In genomic region chr2:173177481-173177880, GRCm38 (mm10) we compare ENCODE assay signal across 22 mouse cellular contexts. TPM values are rescaled to one million over a fixed set of nuclear protein-coding genes. Genes with fewer than 3 reads are reported as not detected.
DNase-seq lines count a peak whose midpoint lies in the region; ATAC-seq and TF ChIP-seq lines count a peak whose summit lies in the region.
"Had no signal": no experiment of that assay in that cellular context is flagged by ENCODE, and none has a peak within 500 bp of the region (broad histone marks: within the 10 kb centered on the region; RNA-seq: fewer than 3 reads in every experiment).

No protein-coding gene starts in this region.

- no peaks in the 10 kb centered on the region for H3K9me3 ChIP-seq in limb, embryonic 10.5 days (replicated peaks)
- H3K9me3 ChIP-seq in stomach, embryonic 16.5 days (replicated peaks; ENCODE audit: control insufficient read depth, low read length): no peaks in the 10 kb centered on the region
- H3K9me3 ChIP-seq: hindbrain, embryonic 15.5 days; lung, embryonic 15.5 days had no signal

- WGBS in kidney, adult 2 months: 63% methylated on average over 5 of the region's 5 CpGs
- WGBS in limb, embryonic 10.5 days: 80% methylated on average over 5 of the region's 5 CpGs
- 68% methylated on average over 5 of the region's 5 CpGs for WGBS in stomach, embryonic 16.5 days

- no peak for TF ChIP-seq POLR2A in kidney, adult 2 months (IDR thresholded peaks at IDR 0.05; ENCODE audit: low read depth, low read length)

- ATAC-seq in stomach, embryonic 16.5 days (ENCODE audit: insufficient read depth, low FRiP score): no peak
- ATAC-seq in erythroid progenitor cell, adult 5-6 weeks (replicated peaks; ENCODE audit: low FRiP score, poor library complexity, severe bottlenecking): no peak
- ATAC-seq: forebrain, embryonic 13.5 days had no signal

- peak overlapping the region; percentile 61; the same call in 1 of the 2 replicates for H3K27ac ChIP-seq in kidney, adult 2 months (ENCODE audit: insufficient read depth, low read depth, low read length)
- 0 out of 2 replicates have a peak overlapping the region, but pooled peaks have one; percentile 26 for H3K27ac ChIP-seq in limb, embryonic 10.5 days
- H3K27ac ChIP-seq in stomach, embryonic 16.5 days (ENCODE audit: low read length): peak overlapping the region; percentile 42; the same call in 1 of the 2 replicates
- H3K27ac ChIP-seq: forebrain, embryonic 13.5 days; heart, adult 2 months; hindbrain, embryonic 15.5 days; limb, embryonic 12.5 days; liver, embryonic 14.5 days; lung, embryonic 15.5 days had no signal

- peaks cover 36% of the 10 kb centered on the region for H3K4me1 ChIP-seq in kidney, adult 2 months (ENCODE audit: control insufficient read depth, insufficient read depth, low read length)
- H3K4me1 ChIP-seq in limb, embryonic 10.5 days: peaks cover 35% of the 10 kb centered on the region
- peaks cover 21% of the 10 kb centered on the region for H3K4me1 ChIP-seq in stomach, embryonic 16.5 days (ENCODE audit: control insufficient read depth, insufficient read depth, low read length)

- no peaks in the 10 kb centered on the region for H3K27me3 ChIP-seq in kidney, adult 2 months (replicated peaks; ENCODE audit: control insufficient read depth, insufficient read depth, low read length)
- H3K27me3 ChIP-seq in limb, embryonic 10.5 days (ENCODE audit: low read depth, poor library complexity, severe bottlenecking): peaks cover 73% of the 10 kb centered on the region
- no peaks in the 10 kb centered on the region for H3K27me3 ChIP-seq in stomach, embryonic 16.5 days (ENCODE audit: control insufficient read depth, insufficient read depth, low read length)
- H3K27me3 ChIP-seq: forebrain, embryonic 13.5 days; hindbrain, embryonic 15.5 days had no signal

- no peak overlapping the region for H3K4me3 ChIP-seq in kidney, adult 2 months (ENCODE audit: insufficient read depth, low read depth, low read length)
- H3K4me3 ChIP-seq in limb, embryonic 10.5 days: no peak overlapping the region
- H3K4me3 ChIP-seq in stomach, embryonic 16.5 days (replicated peaks; ENCODE audit: low read length): no peak overlapping the region
- H3K4me3 ChIP-seq: forebrain, embryonic 13.5 days; heart, adult 2 months; hindbrain, embryonic 15.5 days; limb, embryonic 12.5 days; lung, embryonic 15.5 days had no signal

- H3K9ac ChIP-seq in stomach, embryonic 16.5 days (ENCODE audit: low read length): no peak overlapping the region
- H3K9ac ChIP-seq: forebrain, embryonic 13.5 days; hindbrain, embryonic 15.5 days; limb, embryonic 12.5 days; liver, embryonic 14.5 days; lung, embryonic 15.5 days had no signal

- H3K36me3 ChIP-seq in kidney, adult 2 months (ENCODE audit: control insufficient read depth, insufficient read depth, low read length): no peaks in the 10 kb centered on the region
- no peaks in the 10 kb centered on the region for H3K36me3 ChIP-seq in limb, embryonic 10.5 days
- H3K36me3 ChIP-seq in stomach, embryonic 16.5 days (ENCODE audit: control insufficient read depth, insufficient read depth, low read length): no peaks in the 10 kb centered on the region
- H3K36me3 ChIP-seq: hindbrain, embryonic 15.5 days; limb, embryonic 12.5 days; lung, embryonic 15.5 days had no signal

- no peak for DNase-seq in kidney, adult 2 months
- DNase-seq in kidney, postnatal 36 days: no peak
- peak; percentile 1 for DNase-seq in ovary, adult 18-20 months (ENCODE audit: low spot score)
- no peak for DNase-seq in ovary, postnatal 14 days (ENCODE audit: low spot score)
- DNase-seq in limb, embryonic 10.5 days (ENCODE audit: low spot score): peak; percentile 22
- DNase-seq: cerebellum, adult 18-20 months; gastrocnemius, postnatal 10 days; thymus, postnatal 14 days had no signal

- H3K4me2 ChIP-seq in stomach, embryonic 16.5 days (ENCODE audit: low read depth, low read length): no peak overlapping the region
- H3K4me2 ChIP-seq: forebrain, embryonic 13.5 days; hindbrain, embryonic 15.5 days; limb, embryonic 12.5 days; lung, embryonic 15.5 days; midbrain, embryonic 11.5 days had no signal

- TF ChIP-seq CTCF in kidney, adult 2 months (conservative IDR thresholded peaks at IDR 0.05; ENCODE audit: insufficient read depth, insufficient read length, low read depth, low read length): no peak

RNA-seq across cellular contexts. Expression of gene Pck1, which starts 24.6 kb away (rescaled TPM):
- 648 and 871 TPM in 2 replicates for polyA plus RNA-seq in kidney, adult 2 months (2012; rRNA removed)
- not detected in 2 replicates for polyA plus RNA-seq in limb, embryonic 10.5 days (2016; fragmentation: Nextera tagmentation; extraction: Ambion mirVana)
- 2.0 and 2.3 TPM in 2 replicates for polyA plus RNA-seq in stomach, embryonic 16.5 days (2015; fragmentation: Nextera tagmentation; extraction: Ambion mirVana)
- total RNA-seq in erythroid progenitor cell, adult 5-6 weeks (2015; ENCODE audit: low replicate concordance): 2.9 TPM in 1 of 2 replicates, not detected in the other
- 0.26 and 1.9 TPM in 2 replicates for total RNA-seq in erythroid progenitor cell, adult 5-6 weeks (2017; ENCODE audit: low replicate concordance)
- total RNA-seq: left cerebral cortex, adult 18-20 months; monocyte, adult 5-6 weeks had no signal
- polyA plus RNA-seq: forebrain, embryonic 13.5 days; hindbrain, embryonic 15.5 days; midbrain, embryonic 11.5 days; neural tube, embryonic 11.5 days had no signal

RNA-seq across cellular contexts. Expression of gene Zbp1, which starts 41.2 kb away (rescaled TPM):
- 3.3 and 7.8 TPM in 2 replicates for polyA plus RNA-seq in kidney, adult 2 months (2012; rRNA removed)
- polyA plus RNA-seq in limb, embryonic 10.5 days (2016; fragmentation: Nextera tagmentation; extraction: Ambion mirVana): not detected in 2 replicates
- 0.70 and 1.0 TPM in 2 replicates for polyA plus RNA-seq in stomach, embryonic 16.5 days (2015; fragmentation: Nextera tagmentation; extraction: Ambion mirVana)
- total RNA-seq in erythroid progenitor cell, adult 5-6 weeks (2015; ENCODE audit: low replicate concordance): 2.2 TPM in 1 of 2 replicates, not detected in the other
- total RNA-seq in erythroid progenitor cell, adult 5-6 weeks (2017; ENCODE audit: low replicate concordance): 1.2 and 9.6 TPM in 2 replicates
- total RNA-seq: left cerebral cortex, adult 18-20 months had no signal
- polyA plus RNA-seq: forebrain, embryonic 13.5 days; limb, embryonic 12.5 days; neural tube, embryonic 11.5 days had no signal

RNA-seq across cellular contexts. Expression of gene Ctcfl, which starts 58.2 kb away (rescaled TPM):
- 0.03 TPM in 2 replicates for polyA plus RNA-seq in kidney, adult 2 months (2012; rRNA removed)
- polyA plus RNA-seq in limb, embryonic 10.5 days (2016; fragmentation: Nextera tagmentation; extraction: Ambion mirVana): 0.06 TPM in 1 of 2 replicates, not detected in the other
- polyA plus RNA-seq in stomach, embryonic 16.5 days (2015; fragmentation: Nextera tagmentation; extraction: Ambion mirVana): 0.17 and 0.43 TPM in 2 replicates
- not detected in 2 replicates for total RNA-seq in erythroid progenitor cell, adult 5-6 weeks (2015; ENCODE audit: low replicate concordance)
- not detected in 2 replicates for total RNA-seq in erythroid progenitor cell, adult 5-6 weeks (2017; ENCODE audit: low replicate concordance)
- total RNA-seq: adrenal gland, adult 18-20 months; adrenal gland, postnatal 4 days; gastrocnemius, postnatal 10 days; left cerebral cortex, adult 18-20 months; monocyte, adult 5-6 weeks had no signal
- polyA plus RNA-seq: heart, adult 2 months; neural tube, embryonic 11.5 days had no signal

Comparison
In these comparisons a context has a peak if more than half of its experiments do, and no peak if none do; other contexts are left out.
1. DNase-seq: peak in ovary, adult 18-20 months (single experiment) and limb, embryonic 10.5 days (single experiment); none in kidney, adult 2 months (single experiment), kidney, postnatal 36 days (0 of 2) and ovary, postnatal 14 days (single experiment).
2. RNA of gene Pck1, which starts 24.6 kb away (polyA plus RNA-seq): 648 to 871 TPM in kidney, adult 2 months; 2.0 to 2.3 TPM in stomach, embryonic 16.5 days and not detected in limb, embryonic 10.5 days; every median in the first group is over 100 times any median in the second.
3. Peak in every context shown above with its lines, with median percentiles within 50 percentile points of each other: H3K27ac ChIP-seq.